Mouse (Mus musculus) midbrain, embryonic 12.5 days (tissue): ENCODE data around the gene Zfp768. TPM values are rescaled to one million over a fixed set of nuclear protein-coding genes. Genes with fewer than 3 reads are reported as not detected.
"Not testable (repeated sequence)": the region's sequence is repeated elsewhere in the genome, so short reads cannot be mapped to it uniquely, and the experiment has no call there.

Experiments
- ATAC-seq: fragments of 200-750 bp; cut with Nextera tagmentation; 2 replicates; pipeline ENCODE4 v1.8.0; 2017; ENCODE audit warnings: low read depth, moderate TSS enrichment, moderate library complexity; ENCODE audit not compliant: low FRiP score
- H3K27ac ChIP-seq: fragments of 300-500 bp; sonication (generic); replicated peaks from 2 replicates; pipeline ENCODE4 v1.5.1; 2016; ENCODE audit warnings: mild to moderate bottlenecking
- H3K27me3 ChIP-seq: fragments of 300-500 bp; sonication (generic); 2 replicates; pipeline ENCODE4 v1.6.1; 2016; ENCODE audit warnings: mild to moderate bottlenecking
- H3K36me3 ChIP-seq: fragments of 300-500 bp; sonication (generic); 2 replicates; pipeline ENCODE4 v1.6.1; 2016
- H3K4me1 ChIP-seq: fragments of 300-500 bp; sonication (generic); 2 replicates; pipeline ENCODE4 v1.6.1; 2016
- H3K4me2 ChIP-seq: fragments of 300-500 bp; sonication (generic); replicated peaks from 2 replicates; pipeline ENCODE4 v1.6.1; 2016; ENCODE audit warnings: mild to moderate bottlenecking, moderate library complexity
- H3K4me3 ChIP-seq: fragments of 300-500 bp; sonication (generic); 2 replicates; pipeline ENCODE4 v1.5.1; 2016; ENCODE audit warnings: mild to moderate bottlenecking
- H3K9ac ChIP-seq: fragments of 300-500 bp; sonication (generic); replicated peaks from 2 replicates; pipeline ENCODE4 v1.6.1; 2016; ENCODE audit warnings: mild to moderate bottlenecking, moderate library complexity
- H3K9me3 ChIP-seq: fragments of 300-500 bp; sonication (generic); 2 replicates; pipeline ENCODE4 v1.6.1; 2016; ENCODE audit warnings: mild to moderate bottlenecking
- WGBS: fragments of 180-500 bp; shearing (Covaris S2); methylation state at CpG from one replicate; pipeline ENCODE4 v1.1.7; 2016; 5-methylcytosine and 5-hydroxymethylcytosine counted together
- polyA plus RNA-seq: library from polyadenylated mRNA; unstranded; fragments of >200 nt; fragmentation: Nextera tagmentation; extraction: Ambion mirVana; gene quantifications from 2 replicates; pipeline ENCODE4 v1.2.1, GENCODE M21; 2016

The Zfp768 gene
- polyA plus RNA-seq, 1 experiment from 2014 or later: 20.5 TPM

DNA sequence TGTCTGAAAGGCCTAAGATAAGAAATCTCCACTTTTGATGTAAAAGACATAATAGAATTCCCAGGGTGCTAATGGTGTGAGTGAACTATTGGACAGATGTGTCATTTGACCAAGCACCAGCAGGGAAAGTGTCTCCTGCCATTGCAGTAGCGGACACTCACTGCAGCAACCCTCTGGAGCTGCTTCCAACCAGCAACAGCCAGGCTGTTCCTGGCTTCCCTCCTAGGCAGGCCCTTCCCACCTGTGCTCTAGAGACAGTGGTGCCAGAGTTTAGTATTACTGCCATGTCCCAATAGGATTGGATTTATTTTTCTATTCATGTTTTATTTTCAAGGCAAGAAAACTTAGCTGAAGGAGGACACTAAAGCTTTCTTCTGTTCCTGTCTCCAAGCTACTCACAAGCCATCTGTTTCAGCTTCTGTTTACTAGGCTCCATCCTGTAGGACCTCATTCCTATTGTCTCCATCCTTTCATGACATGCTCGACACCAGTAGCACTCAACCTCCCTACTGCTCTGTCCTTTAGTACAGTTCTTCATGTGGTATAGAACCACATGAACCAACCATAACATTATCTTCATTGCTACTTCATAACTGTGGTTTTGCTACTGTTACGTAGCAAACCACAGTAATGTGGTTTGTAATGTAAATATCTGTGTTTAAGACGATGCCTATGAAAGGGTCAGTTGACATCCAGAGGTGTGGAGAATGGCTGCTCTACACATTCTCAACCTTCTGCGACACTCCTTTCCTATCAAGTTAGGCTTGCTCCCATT is 6.0 kb upstream of the Zfp768 start:
- no peak overlapping the region for H3K4me3 ChIP-seq
- 89% methylated on average over 5 of the region's 5 CpGs for WGBS
- H3K4me1 ChIP-seq: peaks cover 3% of the 10 kb centered on the region; the same call in 1 of the 2 replicates
- H3K27me3 ChIP-seq: no peaks in the 10 kb centered on the region
- ATAC-seq: no peak
- H3K4me2 ChIP-seq: no peak overlapping the region
- no peaks in the 10 kb centered on the region for H3K9me3 ChIP-seq
- no peak overlapping the region for H3K27ac ChIP-seq
- no peaks in the 10 kb centered on the region for H3K36me3 ChIP-seq
- no peak overlapping the region for H3K9ac ChIP-seq

DNA sequence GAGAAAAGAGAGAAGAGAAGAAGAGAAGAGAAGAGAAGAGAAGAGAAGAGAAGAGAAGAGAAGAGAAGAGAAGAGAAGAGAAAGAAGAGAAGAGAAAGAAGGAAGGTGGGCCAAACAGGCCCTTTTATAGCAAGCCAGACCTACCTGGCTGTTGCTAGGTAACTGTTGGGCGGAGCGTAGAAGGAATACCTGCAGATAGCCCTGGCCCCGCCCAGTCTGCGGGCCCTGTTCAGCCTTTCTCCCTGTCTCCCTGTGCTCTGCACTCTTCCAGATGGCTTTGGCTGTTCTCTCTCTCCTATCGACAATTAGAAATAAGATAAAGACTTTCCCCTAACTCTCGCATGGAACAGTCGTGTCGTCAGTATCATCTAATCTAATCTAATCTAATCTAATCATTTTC is 1.3 kb upstream of the Zfp768 start:
- peaks cover 19% of the 10 kb centered on the region for H3K36me3 ChIP-seq
- H3K4me3 ChIP-seq: peak overlapping the region; percentile 95
- no peak for ATAC-seq
- H3K4me1 ChIP-seq: peaks cover 13% of the 10 kb centered on the region
- H3K9me3 ChIP-seq: no peaks in the 10 kb centered on the region
- 20% methylated on average over 8 of the region's 8 CpGs for WGBS
- no peaks in the 10 kb centered on the region for H3K27me3 ChIP-seq
- H3K4me2 ChIP-seq: peak overlapping the region; percentile 77
- no peak overlapping the region for H3K27ac ChIP-seq
- H3K9ac ChIP-seq: peak overlapping the region; percentile 94; the same call in 1 of the 2 replicates

DNA sequence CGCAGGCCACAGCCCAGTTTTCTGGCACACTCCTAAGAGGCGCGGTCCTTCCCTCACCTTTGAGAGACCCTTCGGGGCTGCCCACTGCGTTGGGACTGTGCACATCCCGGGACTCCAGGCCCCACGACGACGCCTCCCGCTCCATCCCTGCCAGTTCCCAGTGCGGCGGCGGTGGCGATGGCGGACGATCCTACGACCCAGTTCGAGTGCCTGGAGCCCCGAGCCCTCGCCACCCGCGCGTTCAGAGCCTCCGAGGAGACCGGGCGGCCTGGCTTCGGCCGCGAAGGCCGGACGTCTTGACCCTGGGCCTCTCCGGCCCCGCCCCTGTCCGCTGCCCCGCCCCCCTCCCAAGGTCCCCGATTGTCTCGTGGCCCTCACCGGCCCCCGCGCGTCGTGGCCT is 297 bp downstream of the Zfp768 start:
- Histone ChIP-seq H3K36me3 (peaks cover 24% of the 10 kb centered on the region), H3K9ac (peak overlapping the region; percentile 94), H3K27me3 (no peaks in the 10 kb centered on the region), H3K4me2 (peak overlapping the region; percentile 77), H3K9me3 (no peaks in the 10 kb centered on the region), H3K27ac (peak overlapping the region; percentile 93), H3K4me3 (peak overlapping the region; percentile 95), H3K4me1 (peaks cover 13% of the 10 kb centered on the region)
- WGBS: under 1% methylated on average over 41 of the region's 42 CpGs
- ATAC-seq: peak; percentile 35

DNA sequence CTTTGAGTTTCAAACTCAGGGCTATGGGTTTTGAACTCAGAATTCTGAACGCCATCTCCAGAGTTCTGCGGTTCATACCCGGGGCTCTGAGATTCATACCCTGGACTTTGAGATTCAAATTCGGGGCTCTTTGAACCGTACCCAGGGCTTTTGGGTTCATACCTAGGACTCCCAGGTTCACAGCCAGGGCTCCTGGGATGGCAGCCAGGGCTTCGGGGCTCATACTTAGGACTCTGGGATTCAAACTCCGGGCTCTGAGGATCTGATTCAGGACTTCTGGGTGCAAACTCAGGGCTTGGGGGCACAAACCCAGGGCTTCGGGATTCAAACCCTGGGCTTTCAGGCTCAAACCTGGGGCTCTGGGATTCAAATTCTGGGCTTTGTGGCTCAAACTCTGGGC is 1.0 kb downstream of the Zfp768 start:
- H3K9ac ChIP-seq: peak overlapping the region; percentile 94
- ATAC-seq: no peak
- H3K4me3 ChIP-seq: peak overlapping the region; percentile 95
- H3K27ac ChIP-seq: no peak overlapping the region
- H3K9me3 ChIP-seq: no peaks in the 10 kb centered on the region
- no peaks in the 10 kb centered on the region for H3K27me3 ChIP-seq
- peaks cover 24% of the 10 kb centered on the region for H3K36me3 ChIP-seq
- 88% methylated on average over 8 of the region's 8 CpGs for WGBS
- peak overlapping the region; percentile 77 for H3K4me2 ChIP-seq
- peaks cover 13% of the 10 kb centered on the region for H3K4me1 ChIP-seq

DNA sequence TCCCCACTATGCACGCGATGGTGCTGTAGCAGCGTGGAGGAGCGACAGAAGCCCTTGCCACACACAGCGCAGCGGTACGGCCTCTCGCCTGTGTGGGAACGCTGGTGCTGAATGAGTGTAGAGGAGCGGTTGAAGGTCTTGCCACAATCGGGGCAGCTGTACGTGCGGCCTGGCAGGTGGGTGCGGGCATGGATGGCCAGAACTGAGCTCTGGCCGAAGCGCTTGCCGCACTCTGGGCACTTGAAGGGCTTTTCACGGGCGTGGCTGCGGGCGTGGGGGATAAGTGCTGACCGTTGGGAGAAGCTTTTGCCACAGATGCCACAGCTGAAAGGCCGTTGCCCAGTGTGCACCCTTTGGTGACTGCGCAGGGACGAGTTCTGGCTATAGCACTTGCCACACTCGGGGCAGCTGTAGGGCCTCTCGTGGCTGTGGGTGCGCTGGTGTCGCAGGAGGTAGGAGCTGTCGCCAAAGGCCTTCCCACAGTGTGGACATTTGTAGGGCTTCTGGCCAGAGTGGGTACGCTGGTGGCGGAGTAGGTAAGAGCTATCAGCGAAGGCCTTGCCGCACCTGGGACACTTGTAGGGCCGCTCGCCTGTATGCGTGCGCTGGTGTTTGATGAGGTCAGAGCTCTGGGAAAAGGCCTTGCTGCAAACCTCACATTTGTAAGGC is 1.9 kb downstream of the Zfp768 start:
- peaks cover 24% of the 10 kb centered on the region for H3K36me3 ChIP-seq
- no peaks in the 10 kb centered on the region for H3K9me3 ChIP-seq
- H3K27me3 ChIP-seq: no peaks in the 10 kb centered on the region
- H3K4me1 ChIP-seq: peaks cover 13% of the 10 kb centered on the region
- H3K27ac ChIP-seq: no peak overlapping the region
- 0 out of 2 replicates have a peak overlapping the region, but pooled peaks have one; percentile 95 for H3K4me3 ChIP-seq
- no peak overlapping the region for H3K4me2 ChIP-seq
- H3K9ac ChIP-seq: no peak overlapping the region
- ATAC-seq: no peak
- 95% methylated on average over 38 of the region's 38 CpGs for WGBS

DNA sequence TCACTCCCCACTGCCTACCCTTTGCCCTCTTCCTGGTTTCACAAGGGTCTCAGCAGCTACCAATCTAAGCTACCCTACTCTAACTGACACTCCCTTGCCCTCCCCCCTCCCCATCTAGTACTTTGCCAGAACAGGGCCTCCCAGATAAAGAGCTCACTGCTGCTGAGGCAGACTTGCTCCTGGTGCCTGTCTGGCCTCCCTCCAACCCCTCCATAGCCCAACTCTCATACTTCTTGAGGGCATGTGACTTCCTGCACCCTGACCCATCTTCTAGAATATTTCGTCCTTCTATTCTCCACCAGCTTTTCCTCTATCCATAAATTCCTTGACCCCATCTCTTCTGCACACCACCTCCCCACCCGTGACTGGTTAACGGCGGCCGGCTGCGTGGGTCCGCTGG is 2.5 kb downstream of the Zfp768 start:
- H3K4me1 ChIP-seq: peaks cover 13% of the 10 kb centered on the region
- peaks cover 24% of the 10 kb centered on the region for H3K36me3 ChIP-seq
- H3K4me2 ChIP-seq: no peak overlapping the region
- no peaks in the 10 kb centered on the region for H3K27me3 ChIP-seq
- H3K4me3 ChIP-seq: no peak overlapping the region
- H3K27ac ChIP-seq: no peak overlapping the region
- no peak overlapping the region for H3K9ac ChIP-seq
- ATAC-seq: no peak
- WGBS: 94% methylated on average over 7 of the region's 7 CpGs
- no peaks in the 10 kb centered on the region for H3K9me3 ChIP-seq

DNA sequence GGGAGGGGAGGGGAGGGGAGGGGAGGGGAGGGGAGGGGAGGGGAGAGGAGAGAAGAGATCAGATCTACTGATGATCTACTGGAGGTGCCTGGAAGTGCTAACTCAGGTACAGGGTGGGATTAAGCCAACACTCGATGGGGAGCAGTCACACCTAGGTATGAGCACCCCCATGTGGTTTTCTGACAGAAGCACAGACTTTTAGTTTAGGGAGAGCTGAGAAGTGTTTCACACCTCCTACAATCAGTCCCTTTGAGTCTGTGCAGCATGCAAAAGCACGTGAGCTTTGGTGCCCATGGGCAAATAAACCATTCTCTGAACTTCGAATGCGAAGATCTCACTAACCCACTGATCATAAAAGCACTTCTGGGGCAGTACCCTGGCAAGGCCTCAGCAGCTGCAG is 3.1 kb downstream of the Zfp768 start:
- Histone ChIP-seq H3K4me1 (peaks cover 13% of the 10 kb centered on the region), H3K27me3 (no peaks in the 10 kb centered on the region), H3K27ac (no peak overlapping the region), H3K36me3 (peaks cover 24% of the 10 kb centered on the region), H3K4me2 (no peak overlapping the region), H3K9ac (no peak overlapping the region), H3K9me3 (no peaks in the 10 kb centered on the region), H3K4me3 (no peak overlapping the region)
- 72% methylated on average over 4 of the region's 4 CpGs for WGBS
- no peak for ATAC-seq

DNA sequence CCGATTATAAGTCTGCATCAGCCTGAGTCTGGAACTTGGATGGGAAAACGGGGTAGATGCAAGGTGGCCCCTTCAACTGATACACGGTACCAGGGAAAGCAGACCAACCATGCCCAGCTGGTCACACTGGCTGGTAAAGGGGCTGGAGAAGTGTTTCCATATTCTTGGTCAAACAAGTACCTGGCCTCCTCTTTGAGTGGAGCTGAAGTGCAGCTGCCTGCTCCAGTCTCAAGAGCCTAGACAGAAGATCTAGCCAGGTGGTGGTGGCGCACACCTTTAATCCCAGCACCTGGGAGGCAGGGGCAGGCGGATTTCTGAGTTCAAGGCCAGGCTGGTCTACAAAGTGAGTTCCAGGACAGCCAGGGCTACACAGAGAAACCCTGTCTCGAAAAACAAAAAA is 3.5 kb downstream of the Zfp768 start:
- not testable (repeated sequence) for H3K9me3 ChIP-seq, H3K4me2 ChIP-seq, H3K27ac ChIP-seq, H3K4me3 ChIP-seq, H3K9ac ChIP-seq, H3K27me3 ChIP-seq, ATAC-seq
- Histone ChIP-seq H3K4me1 (peaks cover 13% of the 10 kb centered on the region), H3K36me3 (peaks cover 24% of the 10 kb centered on the region)
- WGBS: 93% methylated on average over 6 of the region's 6 CpGs

DNA sequence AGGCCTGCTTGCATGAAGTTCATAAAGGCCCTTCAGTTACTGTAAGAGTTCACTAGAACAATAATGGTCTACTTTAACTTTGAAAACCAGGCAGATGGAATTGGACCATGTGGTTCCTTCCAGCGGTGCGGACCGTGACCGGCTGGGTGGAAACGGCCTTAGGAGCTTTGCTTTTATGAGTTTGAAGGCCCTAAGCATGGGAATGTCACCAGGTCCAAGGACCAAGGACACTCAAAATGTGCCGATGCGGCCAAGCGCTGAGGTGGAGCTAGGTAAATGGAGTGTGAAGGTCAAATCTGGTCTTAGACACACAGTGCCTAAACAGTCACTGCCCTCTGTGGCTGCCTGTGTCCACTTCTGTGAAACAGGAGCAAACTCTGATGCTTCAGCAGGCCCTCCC is 4.0 kb downstream of the Zfp768 start:
- no peak overlapping the region for H3K4me2 ChIP-seq
- H3K27ac ChIP-seq: no peak overlapping the region
- H3K36me3 ChIP-seq: peaks cover 24% of the 10 kb centered on the region
- WGBS: 97% methylated on average over 8 of the region's 8 CpGs
- H3K27me3 ChIP-seq: no peaks in the 10 kb centered on the region
- no peak overlapping the region for H3K9ac ChIP-seq
- no peak for ATAC-seq
- no peaks in the 10 kb centered on the region for H3K9me3 ChIP-seq
- H3K4me3 ChIP-seq: no peak overlapping the region
- peaks cover 9% of the 10 kb centered on the region for H3K4me1 ChIP-seq

DNA sequence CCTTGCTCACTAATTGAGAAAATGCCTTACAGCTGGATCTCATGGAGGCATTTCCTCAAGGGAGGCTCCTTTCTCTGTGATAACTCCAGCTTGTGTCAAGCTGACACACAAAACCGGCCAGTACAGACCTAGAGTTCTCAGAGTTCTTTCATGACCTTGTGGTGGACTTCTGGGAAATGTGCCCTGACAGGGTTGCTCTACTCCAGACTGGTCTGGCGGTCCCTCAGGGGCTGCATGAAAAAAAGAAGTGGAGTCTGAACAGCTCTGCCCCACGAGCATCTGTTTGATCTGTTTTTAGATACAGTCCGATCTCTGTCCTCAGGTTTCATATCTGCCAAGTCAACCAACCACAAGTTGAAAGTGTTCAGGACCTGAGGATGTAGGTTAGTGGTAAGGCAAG is 7.8 kb downstream of the Zfp768 start:
- no peak overlapping the region for H3K4me2 ChIP-seq
- 85% methylated on average over 4 of the region's 4 CpGs for WGBS
- H3K4me3 ChIP-seq: no peak overlapping the region

DNA sequence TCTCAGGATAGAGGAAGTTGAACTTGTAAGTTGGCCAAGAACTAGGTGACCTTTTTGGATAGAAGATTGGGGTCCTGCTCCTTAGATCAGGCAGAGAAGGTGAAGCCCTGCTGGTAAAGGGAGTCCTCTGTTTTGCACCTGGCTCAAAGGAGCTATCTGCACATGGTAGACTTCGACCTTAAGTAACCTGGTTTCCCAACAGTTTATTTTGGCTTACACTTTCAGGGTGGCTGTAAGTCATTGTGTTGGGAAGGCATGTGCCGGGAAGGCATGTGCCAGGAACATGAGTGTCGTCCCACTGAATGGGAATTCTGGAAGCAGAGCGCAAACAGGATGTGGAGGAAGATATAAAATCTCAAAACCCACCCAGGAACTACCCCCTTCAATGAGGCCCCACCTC is 9.8 kb downstream of the Zfp768 start:
- no peak overlapping the region for H3K4me2 ChIP-seq
- no peak overlapping the region for H3K4me3 ChIP-seq
- H3K9ac ChIP-seq: no peak overlapping the region
- H3K9me3 ChIP-seq: no peaks in the 10 kb centered on the region
- ATAC-seq: no peak
- 84% methylated on average over 4 of the region's 4 CpGs for WGBS
- H3K27me3 ChIP-seq: no peaks in the 10 kb centered on the region
- H3K4me1 ChIP-seq: no peaks in the 10 kb centered on the region
- H3K27ac ChIP-seq: no peak overlapping the region
- H3K36me3 ChIP-seq: no peaks in the 10 kb centered on the region

More for the DNA sequence above, 7.8 kb downstream of the Zfp768 start:
- H3K27me3 ChIP-seq: no peaks in the 10 kb centered on the region
- H3K36me3 ChIP-seq: peaks cover 11% of the 10 kb centered on the region
- H3K27ac ChIP-seq: no peak overlapping the region
- H3K9ac ChIP-seq: no peak overlapping the region
- ATAC-seq: no peak
- no peaks in the 10 kb centered on the region for H3K9me3 ChIP-seq
- H3K4me1 ChIP-seq: no peaks in the 10 kb centered on the region

DNA sequence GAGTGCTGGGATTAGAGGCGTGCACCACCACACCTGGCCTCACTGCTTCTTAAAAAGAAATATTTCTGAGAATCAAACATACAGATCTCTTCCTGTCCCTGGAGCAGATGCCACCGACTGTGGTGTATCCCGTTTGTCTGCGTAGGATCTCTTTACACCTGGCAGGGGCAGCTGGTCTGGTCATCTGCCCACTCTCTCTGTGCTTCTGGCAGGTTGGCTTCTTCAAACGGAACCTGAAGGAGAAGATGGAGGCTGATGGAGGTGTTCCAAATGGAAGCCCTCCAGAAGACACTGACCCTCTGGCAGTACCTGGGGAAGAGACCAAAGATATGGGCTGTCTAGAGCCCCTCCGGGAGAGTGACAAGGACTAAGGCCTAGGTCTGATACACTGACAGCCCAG is 12.1 kb downstream of the Zfp768 start:
- H3K27me3 ChIP-seq: no peaks in the 10 kb centered on the region
- H3K4me1 ChIP-seq: no peaks in the 10 kb centered on the region
- H3K27ac ChIP-seq: no peak overlapping the region
- H3K4me3 ChIP-seq: no peak overlapping the region
- H3K9ac ChIP-seq: no peak overlapping the region
- no peak for ATAC-seq
- 85% methylated on average over 6 of the region's 6 CpGs for WGBS
- H3K4me2 ChIP-seq: no peak overlapping the region
- no peaks in the 10 kb centered on the region for H3K9me3 ChIP-seq
- no peaks in the 10 kb centered on the region for H3K36me3 ChIP-seq
